Mouse (Mus musculus) intestine, embryonic 14.5 days (tissue): ENCODE measurements at regions not wholly inside any gene's neighbourhood (a gene's known extent, or its start where the extent isn't known, plus 50 kb on each side); places are given as distances from the start of the nearest gene placed in this dataset.

ENCODE experiments used
- ATAC-seq: fragments of 200-750 bp; cut with Nextera tagmentation; replicated peaks from 2 replicates; pipeline ENCODE4 v1.8.0; 2017; ENCODE audit warnings: low read depth, moderate number of reproducible peaks, moderate TSS enrichment, moderate library complexity; ENCODE audit not compliant: low FRiP score, low TSS enrichment
- DNase-seq: peaks from one replicate; pipeline ENCODE4 v3.0.0-alpha.2; 2018; ENCODE audit warnings: low spot score
- H3K27ac ChIP-seq: fragments of 300-500 bp; sonication (generic); 2 replicates; pipeline ENCODE4 v1.5.1; 2014; ENCODE audit warnings: low read depth, mild to moderate bottlenecking, control low read depth
- H3K27me3 ChIP-seq: fragments of 300-500 bp; sonication (generic); replicated peaks from 2 replicates; pipeline ENCODE4 v1.6.1; 2014; ENCODE audit warnings: low read length, control low read depth; ENCODE audit not compliant: control insufficient read depth, insufficient read depth
- H3K36me3 ChIP-seq: fragments of 300-500 bp; sonication (generic); 2 replicates; pipeline ENCODE4 v1.6.1; 2014; ENCODE audit warnings: low read length, control low read depth; ENCODE audit not compliant: control insufficient read depth, insufficient read depth
- H3K4me1 ChIP-seq: fragments of 300-500 bp; sonication (generic); replicated peaks from 2 replicates; pipeline ENCODE4 v1.6.1; 2014; ENCODE audit warnings: low read length, control low read depth, mixed read lengths; ENCODE audit not compliant: control insufficient read depth, insufficient read depth
- H3K4me2 ChIP-seq: fragments of 300-500 bp; sonication (generic); 2 replicates; pipeline ENCODE4 v1.6.1; 2014; ENCODE audit warnings: low read length
- H3K4me3 ChIP-seq: fragments of 300-500 bp; sonication (generic); 2 replicates; pipeline ENCODE4 v1.5.1; 2014; ENCODE audit warnings: low read depth, low read length, control low read depth, mixed read lengths
- H3K9ac ChIP-seq: fragments of 300-500 bp; sonication (generic); 2 replicates; pipeline ENCODE4 v1.6.1; 2014; ENCODE audit warnings: mild to moderate bottlenecking, low read length
- H3K9me3 ChIP-seq: fragments of 300-500 bp; sonication (generic); 2 replicates; pipeline ENCODE4 v1.6.1; 2016; ENCODE audit warnings: low read length, control low read depth; ENCODE audit not compliant: control insufficient read depth
- WGBS: fragments of 180-500 bp; shearing (Covaris S2); extraction: QIAGEN DNeasy Blood & Tissue Kit; methylation state at CpG from one replicate; pipeline ENCODE4 v1.1.7; 2014; 5-methylcytosine and 5-hydroxymethylcytosine counted together

- Histone ChIP-seq H3K4me2 (no peak overlapping the region), H3K4me1 (no peaks in the 10 kb centered on the region), H3K27ac (no peak overlapping the region), H3K9me3 (no peaks in the 10 kb centered on the region), H3K4me3 (no peak overlapping the region), H3K36me3 (no peaks in the 10 kb centered on the region), H3K27me3 (no peaks in the 10 kb centered on the region), H3K9ac (no peak overlapping the region)
- ATAC-seq (no peak), DNase-seq (no peak)
- 91% methylated on average over 5 of the region's 5 CpGs for WGBS
Observed at GRCm38 (mm10) chr1:90373001-90373400, 169.2 kb downstream of the Ackr3 start.

- ATAC-seq = no peak
- no peaks in the 10 kb centered on the region for H3K4me1 ChIP-seq
- 77% methylated on average over 12 of the region's 12 CpGs for WGBS
- H3K9ac ChIP-seq = no peak overlapping the region
- H3K27me3 ChIP-seq = no peaks in the 10 kb centered on the region
- no peaks in the 10 kb centered on the region for H3K9me3 ChIP-seq
- H3K36me3 ChIP-seq = no peaks in the 10 kb centered on the region
- DNase-seq = no peak
- no peak overlapping the region for H3K27ac ChIP-seq
- no peak overlapping the region for H3K4me2 ChIP-seq
- H3K4me3 ChIP-seq = no peak overlapping the region
Observed at GRCm38 (mm10) chr1:90374517-90374916, 170.7 kb downstream of the Ackr3 start.

- H3K36me3 ChIP-seq = no peaks in the 10 kb centered on the region
- H3K4me3 ChIP-seq = no peak overlapping the region
- DNase-seq (no peak), ATAC-seq (no peak)
- WGBS = 89% methylated on average over 9 of the region's 9 CpGs
- H3K9ac ChIP-seq = no peak overlapping the region
- no peak overlapping the region for H3K27ac ChIP-seq
- H3K4me2 ChIP-seq = no peak overlapping the region
- no peaks in the 10 kb centered on the region for H3K9me3 ChIP-seq
- no peaks in the 10 kb centered on the region for H3K27me3 ChIP-seq
- no peaks in the 10 kb centered on the region for H3K4me1 ChIP-seq
Observed at GRCm38 (mm10) chr1:90380034-90380705, 176.4 kb downstream of the Ackr3 start.

GRCm38 (mm10) chr1:90382941-90383470, 179.2 kb downstream of the Ackr3 start:
- Histone ChIP-seq H3K9me3 (no peaks in the 10 kb centered on the region), H3K4me3 (no peak overlapping the region), H3K36me3 (no peaks in the 10 kb centered on the region), H3K27ac (no peak overlapping the region), H3K9ac (no peak overlapping the region), H3K4me1 (no peaks in the 10 kb centered on the region), H3K27me3 (no peaks in the 10 kb centered on the region), H3K4me2 (no peak overlapping the region)
- DNase-seq = no peak
- ATAC-seq = no peak
- WGBS = 48% methylated on average over 11 of the region's 11 CpGs

- Histone ChIP-seq H3K4me2 (no peak overlapping the region), H3K4me1 (no peaks in the 10 kb centered on the region), H3K9ac (no peak overlapping the region), H3K27me3 (no peaks in the 10 kb centered on the region), H3K27ac (no peak overlapping the region), H3K9me3 (no peaks in the 10 kb centered on the region), H3K4me3 (no peak overlapping the region), H3K36me3 (no peaks in the 10 kb centered on the region)
- ATAC-seq (no peak), DNase-seq (no peak)
- WGBS = 77% methylated on average over 4 of the region's 4 CpGs
Observed at GRCm38 (mm10) chr1:90385024-90385423, 181.2 kb downstream of the Ackr3 start.

- 81% methylated on average over 7 of the region's 7 CpGs for WGBS
- no peaks in the 10 kb centered on the region for H3K4me1 ChIP-seq
- H3K27me3 ChIP-seq = no peaks in the 10 kb centered on the region
- H3K9ac ChIP-seq = no peak overlapping the region
- H3K4me2 ChIP-seq = no peak overlapping the region
- H3K9me3 ChIP-seq = no peaks in the 10 kb centered on the region
- ATAC-seq (no peak), DNase-seq (no peak)
- H3K4me3 ChIP-seq = no peak overlapping the region
- H3K36me3 ChIP-seq = no peaks in the 10 kb centered on the region
- no peak overlapping the region for H3K27ac ChIP-seq
Observed at GRCm38 (mm10) chr1:90386792-90387191, 183.0 kb downstream of the Ackr3 start.

GRCm38 (mm10) chr1:90390422-90390821, 186.6 kb downstream of the Ackr3 start:
- WGBS = 56% methylated on average over 7 of the region's 7 CpGs
- no peaks in the 10 kb centered on the region for H3K9me3 ChIP-seq
- DNase-seq (no peak), ATAC-seq (no peak)
- no peaks in the 10 kb centered on the region for H3K27me3 ChIP-seq
- H3K4me2 ChIP-seq = no peak overlapping the region
- H3K36me3 ChIP-seq = no peaks in the 10 kb centered on the region
- H3K9ac ChIP-seq = no peak overlapping the region
- H3K4me3 ChIP-seq = no peak overlapping the region
- H3K4me1 ChIP-seq = no peaks in the 10 kb centered on the region; the same call in 1 of the 2 replicates
- no peak overlapping the region for H3K27ac ChIP-seq

GRCm38 (mm10) chr1:90393861-90394260, 190.1 kb downstream of the Ackr3 start:
- 62% methylated on average over 5 of the region's 5 CpGs for WGBS
- no peak for ATAC-seq
- DNase-seq = no peak

More at GRCm38 (mm10) chr1:90393861-90394260, 190.1 kb downstream of the Ackr3 start:
- Histone ChIP-seq H3K27ac (no peak overlapping the region), H3K36me3 (no peaks in the 10 kb centered on the region), H3K9me3 (no peaks in the 10 kb centered on the region), H3K27me3 (no peaks in the 10 kb centered on the region), H3K9ac (no peak overlapping the region), H3K4me2 (no peak overlapping the region), H3K4me1 (no peaks in the 10 kb centered on the region; the same call in 1 of the 2 replicates), H3K4me3 (no peak overlapping the region)
